In genomic region chr17:23801627-23802026, GRCm38 (mm10) we compare ENCODE assay signal across 27 mouse cellular contexts. TPM values are rescaled to one million over a fixed set of nuclear protein-coding genes. Genes with fewer than 3 reads are reported as not detected.
A peak's percentile ranks its signal among the peaks of the same experiment; 100 is the strongest.
DNase-seq lines count a peak whose midpoint lies in the region; ATAC-seq and TF ChIP-seq lines count a peak whose summit lies in the region.
"Had no signal": no experiment of that assay in that cellular context is flagged by ENCODE, and none has a peak within 500 bp of the region (broad histone marks: within the 10 kb centered on the region; RNA-seq: fewer than 3 reads in every experiment).

No protein-coding gene starts in this region.

- no peak for TF ChIP-seq EP300 in ES-Bruce4 (IDR thresholded peaks at IDR 0.05; ENCODE audit: insufficient read depth, low read depth, low read length)
- TF ChIP-seq EP300 in liver, embryonic 14.5 days (IDR thresholded peaks at IDR 0.05; ENCODE audit: low read depth): no peak

- H3K9me3 ChIP-seq in hindbrain, embryonic 10.5 days: no peaks in the 10 kb centered on the region
- no peaks in the 10 kb centered on the region for H3K9me3 ChIP-seq in hindbrain, postnatal 0 days (ENCODE audit: low read length)
- no peaks in the 10 kb centered on the region for H3K9me3 ChIP-seq in ES-Bruce4 (replicated peaks; ENCODE audit: control insufficient read depth, insufficient read depth, low read length, poor library complexity, severe bottlenecking)
- no peaks in the 10 kb centered on the region for H3K9me3 ChIP-seq in liver, embryonic 14.5 days (ENCODE audit: control insufficient read depth, low read length)
- H3K9me3 ChIP-seq: forebrain, embryonic 13.5 days; G1E; heart, embryonic 15.5 days; limb, embryonic 15.5 days; lung, embryonic 15.5 days; midbrain, embryonic 10.5 days had no signal

- WGBS in hindbrain, embryonic 10.5 days: 93% methylated on average over 10 of the region's 10 CpGs
- WGBS in hindbrain, postnatal 0 days: 92% methylated on average over 10 of the region's 10 CpGs
- WGBS in liver, embryonic 14.5 days (ENCODE audit: insufficient replicate concordance): 83% methylated on average over 10 of the region's 10 CpGs

- H3K27ac ChIP-seq in hindbrain, embryonic 10.5 days: peak overlapping the region; percentile 45; the same call in 1 of the 2 replicates
- H3K27ac ChIP-seq in hindbrain, postnatal 0 days: no peak overlapping the region
- H3K27ac ChIP-seq in ES-Bruce4 (ENCODE audit: insufficient read depth, low read length): peak overlapping the region; percentile 74; the same call in 1 of the 2 replicates
- H3K27ac ChIP-seq in liver, embryonic 14.5 days: no peak overlapping the region

- no peak overlapping the region for H3K4me3 ChIP-seq in hindbrain, embryonic 10.5 days
- no peak overlapping the region for H3K4me3 ChIP-seq in hindbrain, postnatal 0 days (ENCODE audit: low read length)
- peak overlapping the region; percentile 1 for H3K4me3 ChIP-seq in ES-Bruce4 (ENCODE audit: low read depth, low read length)
- no peak overlapping the region for H3K4me3 ChIP-seq in liver, embryonic 14.5 days (ENCODE audit: insufficient read depth in 1 of 2, low read depth in 2 of 2, low read length in 2 of 2)

- no peak for TF ChIP-seq POLR2A in ES-Bruce4 (IDR thresholded peaks at IDR 0.05; ENCODE audit: insufficient read depth, low read length)

- no peak overlapping the region for H3K4me2 ChIP-seq in hindbrain, postnatal 0 days (ENCODE audit: low read depth, low read length)
- peak overlapping the region; percentile 91 for H3K4me2 ChIP-seq in liver, embryonic 14.5 days (ENCODE audit: low read depth)

- ATAC-seq in hindbrain, postnatal 0 days: no peak
- ATAC-seq in liver, embryonic 14.5 days (ENCODE audit: insufficient read depth): no peak

- H3K36me3 ChIP-seq in hindbrain, embryonic 10.5 days: peaks cover 5% of the 10 kb centered on the region
- H3K36me3 ChIP-seq in hindbrain, postnatal 0 days (ENCODE audit: insufficient read depth, low read length): no peaks in the 10 kb centered on the region
- no peaks in the 10 kb centered on the region; the same call in 1 of the 2 replicates for H3K36me3 ChIP-seq in ES-Bruce4 (ENCODE audit: control insufficient read depth, insufficient read depth, low read length, poor library complexity, severe bottlenecking)
- H3K36me3 ChIP-seq in liver, embryonic 14.5 days (replicated peaks; ENCODE audit: control insufficient read depth, insufficient read depth, low read depth): no peaks in the 10 kb centered on the region
- H3K36me3 ChIP-seq: heart, embryonic 15.5 days; limb, embryonic 15.5 days; lung, embryonic 15.5 days had no signal

- peak; percentile 3 for DNase-seq in adrenal gland, adult 2 months
- no peak for DNase-seq in adrenal gland, postnatal 36 days
- no peak for DNase-seq in hindbrain, embryonic 10.5 days (ENCODE audit: low spot score)
- no peak for DNase-seq in hindbrain, postnatal 0 days (ENCODE audit: low spot score)
- DNase-seq in liver, embryonic 14.5 days (ENCODE audit: low read depth in 3 of 3, low spot score in 3 of 3): no peak
- DNase-seq in layer of hippocampus, postnatal 36 days: no peak
- DNase-seq in lung, postnatal 14 days: no peak
- DNase-seq: adrenal gland, adult 8-10 months; cerebellum, postnatal 36 days; embryo, embryonic 11 days; gastrocnemius, postnatal 10 days; heart, adult 18-20 months; heart, postnatal 36 days; kidney, adult 2 months; left cerebral cortex, postnatal 4 days; lung, postnatal 4 days had no signal

- no peak for TF ChIP-seq CTCF in hindbrain, postnatal 0 days (IDR thresholded peaks at IDR 0.05; ENCODE audit: low read depth)
- TF ChIP-seq CTCF in ES-Bruce4 (IDR thresholded peaks at IDR 0.05; ENCODE audit: low read depth, low read length): no peak
- no peak for TF ChIP-seq CTCF in liver, embryonic 14.5 days (IDR thresholded peaks at IDR 0.05; ENCODE audit: low read depth)

- peaks cover 31% of the 10 kb centered on the region for H3K4me1 ChIP-seq in hindbrain, embryonic 10.5 days (replicated peaks)
- peaks cover 9% of the 10 kb centered on the region for H3K4me1 ChIP-seq in hindbrain, postnatal 0 days (ENCODE audit: insufficient read depth, low read length)
- H3K4me1 ChIP-seq in ES-Bruce4 (ENCODE audit: control insufficient read depth, insufficient read depth, low read length): no peaks in the 10 kb centered on the region
- peaks cover 8 to 13% of the 10 kb centered on the region in 2 experiments for H3K4me1 ChIP-seq in liver, embryonic 14.5 days (replicated peaks; ENCODE audit: control insufficient read depth in 2 of 2, insufficient read depth in 2 of 2, low read length in 1 of 2)

- no peak overlapping the region for H3K9ac ChIP-seq in hindbrain, postnatal 0 days (replicated peaks; ENCODE audit: low read length)
- peak overlapping the region; percentile 89; the same call in 1 of the 2 replicates for H3K9ac ChIP-seq in ES-Bruce4 (ENCODE audit: low read depth, poor library complexity, severe bottlenecking)
- no peak overlapping the region for H3K9ac ChIP-seq in liver, embryonic 14.5 days (replicated peaks)
- H3K9ac ChIP-seq: heart, embryonic 15.5 days; limb, embryonic 15.5 days had no signal

- H3K27me3 ChIP-seq in hindbrain, embryonic 10.5 days (ENCODE audit: insufficient read depth, poor library complexity, severe bottlenecking): no peaks in the 10 kb centered on the region
- H3K27me3 ChIP-seq in hindbrain, postnatal 0 days (ENCODE audit: insufficient read depth, low read length): no peaks in the 10 kb centered on the region
- H3K27me3 ChIP-seq in ES-Bruce4 (ENCODE audit: control insufficient read depth, insufficient read depth, low read length, poor library complexity, severe bottlenecking): no peaks in the 10 kb centered on the region
- no peaks in the 10 kb centered on the region for H3K27me3 ChIP-seq in liver, embryonic 14.5 days (ENCODE audit: control insufficient read depth, insufficient read depth, low read length)
- H3K27me3 ChIP-seq: forebrain, embryonic 13.5 days; heart, embryonic 15.5 days; limb, embryonic 15.5 days; lung, embryonic 15.5 days had no signal

RNA-seq across cellular contexts. Expression of gene Srrm2, which starts 11.3 kb away (rescaled TPM):
- total RNA-seq in adrenal gland, adult 2 months (2021): 100 to 1,000 TPM; 322 to 545 TPM
- 1,031 and 1,277 TPM in 2 replicates for polyA plus RNA-seq in adrenal gland, adult 2 months (2012; rRNA removed)
- total RNA-seq in adrenal gland, postnatal 36 days (2021): 100 to 1,000 TPM; 435 to 589 TPM
- polyA plus RNA-seq in hindbrain, embryonic 10.5 days (2016; fragmentation: Nextera tagmentation; extraction: Ambion mirVana): 517 and 570 TPM in 2 replicates
- 133 and 144 TPM in 2 replicates for total RNA-seq in hindbrain, postnatal 0 days (2014; rRNA removed)
- polyA plus RNA-seq in hindbrain, postnatal 0 days (2015; fragmentation: Nextera tagmentation; extraction: Ambion mirVana): 419 and 436 TPM in 2 replicates
- polyA plus RNA-seq in ES-Bruce4 (2011; ENCODE audit: insufficient read depth, insufficient read length, low read depth, missing spikeins): 552 and 560 TPM in 2 replicates
- polyA plus RNA-seq in liver, embryonic 14.5 days (2012; rRNA removed): 136 and 152 TPM in 2 replicates
- 107 and 120 TPM in 2 replicates for polyA plus RNA-seq in liver, embryonic 14.5 days (2014; fragmentation: Nextera tagmentation; extraction: Ambion mirVana)
- total RNA-seq in layer of hippocampus, postnatal 36 days (2021): 100 to 1,000 TPM; 563 to 606 TPM

RNA-seq across cellular contexts. Expression of gene Flywch2, which starts 15.7 kb away (rescaled TPM):
- 1 to 10 TPM; 4.3 to 6.7 TPM for total RNA-seq in adrenal gland, adult 2 months (2021)
- polyA plus RNA-seq in adrenal gland, adult 2 months (2012; rRNA removed): 8.7 and 12.0 TPM in 2 replicates
- total RNA-seq in adrenal gland, postnatal 36 days (2021): 1 to 10 TPM; 6.9 to 8.8 TPM
- 22.9 and 34.9 TPM in 2 replicates for polyA plus RNA-seq in hindbrain, embryonic 10.5 days (2016; fragmentation: Nextera tagmentation; extraction: Ambion mirVana)
- total RNA-seq in hindbrain, postnatal 0 days (2014; rRNA removed): 63.3 and 83.8 TPM in 2 replicates
- 99.8 and 123 TPM in 2 replicates for polyA plus RNA-seq in hindbrain, postnatal 0 days (2015; fragmentation: Nextera tagmentation; extraction: Ambion mirVana)
- polyA plus RNA-seq in ES-Bruce4 (2011; ENCODE audit: insufficient read depth, insufficient read length, low read depth, missing spikeins): 10.7 and 13.1 TPM in 2 replicates
- polyA plus RNA-seq in liver, embryonic 14.5 days (2012; rRNA removed): 0.57 and 0.79 TPM in 2 replicates
- polyA plus RNA-seq in liver, embryonic 14.5 days (2014; fragmentation: Nextera tagmentation; extraction: Ambion mirVana): 0.85 and 1.0 TPM in 2 replicates
- total RNA-seq in layer of hippocampus, postnatal 36 days (2021): 10 to 100 TPM in 1 of 2 experiments, 1 to 10 TPM in 1; 9.9 to 11.7 TPM
- total RNA-seq: G1E; neutrophil, adult 5-6 weeks had no signal
- polyA plus RNA-seq: G1E had no signal

RNA-seq across cellular contexts. Expression of gene Elob, which starts 27.3 kb away (rescaled TPM):
- 100 to 1,000 TPM; 447 to 451 TPM for total RNA-seq in adrenal gland, adult 2 months (2021)
- 513 and 552 TPM in 2 replicates for polyA plus RNA-seq in adrenal gland, adult 2 months (2012; rRNA removed)
- 100 to 1,000 TPM; 400 to 416 TPM for total RNA-seq in adrenal gland, postnatal 36 days (2021)
- polyA plus RNA-seq in hindbrain, embryonic 10.5 days (2016; fragmentation: Nextera tagmentation; extraction: Ambion mirVana): 1,118 and 1,222 TPM in 2 replicates
- 755 and 1,410 TPM in 2 replicates for total RNA-seq in hindbrain, postnatal 0 days (2014; rRNA removed)
- polyA plus RNA-seq in hindbrain, postnatal 0 days (2015; fragmentation: Nextera tagmentation; extraction: Ambion mirVana): 1,482 and 1,504 TPM in 2 replicates
- polyA plus RNA-seq in ES-Bruce4 (2011; ENCODE audit: insufficient read depth, insufficient read length, low read depth, missing spikeins): 398 and 458 TPM in 2 replicates
- polyA plus RNA-seq in liver, embryonic 14.5 days (2012; rRNA removed): 277 and 284 TPM in 2 replicates
- polyA plus RNA-seq in liver, embryonic 14.5 days (2014; fragmentation: Nextera tagmentation; extraction: Ambion mirVana): 519 and 544 TPM in 2 replicates
- 100 to 1,000 TPM; 356 to 383 TPM for total RNA-seq in layer of hippocampus, postnatal 36 days (2021)

RNA-seq across cellular contexts. Expression of gene Flywch1, which starts 30.2 kb away (rescaled TPM):
- total RNA-seq in adrenal gland, adult 2 months (2021): 10 to 100 TPM; 61.8 to 85.0 TPM
- 45.8 and 49.3 TPM in 2 replicates for polyA plus RNA-seq in adrenal gland, adult 2 months (2012; rRNA removed)
- 10 to 100 TPM; 60.2 to 61.4 TPM for total RNA-seq in adrenal gland, postnatal 36 days (2021)
- polyA plus RNA-seq in hindbrain, embryonic 10.5 days (2016; fragmentation: Nextera tagmentation; extraction: Ambion mirVana): 181 and 211 TPM in 2 replicates
- total RNA-seq in hindbrain, postnatal 0 days (2014; rRNA removed): 230 and 258 TPM in 2 replicates
- 165 and 183 TPM in 2 replicates for polyA plus RNA-seq in hindbrain, postnatal 0 days (2015; fragmentation: Nextera tagmentation; extraction: Ambion mirVana)
- 32.9 and 34.2 TPM in 2 replicates for polyA plus RNA-seq in ES-Bruce4 (2011; ENCODE audit: insufficient read depth, insufficient read length, low read depth, missing spikeins)
- polyA plus RNA-seq in liver, embryonic 14.5 days (2012; rRNA removed): 4.0 and 4.3 TPM in 2 replicates
- 6.6 and 7.4 TPM in 2 replicates for polyA plus RNA-seq in liver, embryonic 14.5 days (2014; fragmentation: Nextera tagmentation; extraction: Ambion mirVana)
- total RNA-seq in layer of hippocampus, postnatal 36 days (2021): 100 to 1,000 TPM; 297 to 300 TPM

RNA-seq across cellular contexts. Expression of gene Prss33, which starts 34.2 kb away (rescaled TPM):
- not detected for total RNA-seq in adrenal gland, adult 2 months (2021)
- polyA plus RNA-seq in adrenal gland, adult 2 months (2012; rRNA removed): 0.10 and 0.24 TPM in 2 replicates
- total RNA-seq in adrenal gland, postnatal 36 days (2021): not detected
- polyA plus RNA-seq in hindbrain, embryonic 10.5 days (2016; fragmentation: Nextera tagmentation; extraction: Ambion mirVana): 0.24 TPM in 1 of 2 replicates, not detected in the other
- total RNA-seq in hindbrain, postnatal 0 days (2014; rRNA removed): not detected in 2 replicates
- polyA plus RNA-seq in hindbrain, postnatal 0 days (2015; fragmentation: Nextera tagmentation; extraction: Ambion mirVana): not detected in 2 replicates
- polyA plus RNA-seq in ES-Bruce4 (2011; ENCODE audit: insufficient read depth, insufficient read length, low read depth, missing spikeins): 1.6 and 2.0 TPM in 2 replicates
- polyA plus RNA-seq in liver, embryonic 14.5 days (2012; rRNA removed): 0.04 TPM in 1 of 2 replicates, not detected in the other
- polyA plus RNA-seq in liver, embryonic 14.5 days (2014; fragmentation: Nextera tagmentation; extraction: Ambion mirVana): not detected in 2 replicates
- total RNA-seq in layer of hippocampus, postnatal 36 days (2021): not detected
- total RNA-seq: adrenal gland, adult 8-10 months; gastrocnemius, postnatal 10 days; heart, adult 18-20 months; heart, postnatal 36 days; layer of hippocampus, postnatal 10 days; neutrophil, adult 5-6 weeks had no signal
- polyA plus RNA-seq: forebrain, embryonic 13.5 days; G1E; heart, embryonic 15.5 days; hindbrain, embryonic 14.5 days; kidney, adult 2 months; limb, embryonic 15.5 days; stomach, postnatal 0 days had no signal

Comparison
In these comparisons a context has a peak if more than half of its experiments do, and no peak if none do; other contexts are left out.
1. H3K27ac ChIP-seq: peak in hindbrain, embryonic 10.5 days (single experiment) and ES-Bruce4 (single experiment); none in hindbrain, postnatal 0 days (single experiment) and liver, embryonic 14.5 days (single experiment).